Mouse (Mus musculus) kidney, embryonic 14.5 days (tissue): ENCODE measurements around the gene Smarca2. TPM values are rescaled to one million over a fixed set of nuclear protein-coding genes. Genes with fewer than 3 reads are reported as not detected.
"Not testable (repeated sequence)": the region's sequence is repeated elsewhere in the genome, so short reads cannot be mapped to it uniquely, and the experiment has no call there.

Source experiments
- ATAC-seq: fragments of 200-750 bp; cut with Nextera tagmentation; 2 replicates; pipeline ENCODE4 v1.8.0; 2017; ENCODE audit warnings: moderate number of reproducible peaks, mild to moderate bottlenecking, moderate TSS enrichment, moderate library complexity; ENCODE audit not compliant: low FRiP score, low TSS enrichment
- H3K27ac ChIP-seq: fragments of 300-500 bp; sonication (generic); 2 replicates; pipeline ENCODE4 v1.5.1; 2014; ENCODE audit warnings: low read depth, mild to moderate bottlenecking, low read length, moderate library complexity, mixed read lengths
- H3K27me3 ChIP-seq: fragments of 300-500 bp; sonication (generic); 2 replicates; pipeline ENCODE4 v1.6.1; 2014; ENCODE audit warnings: mild to moderate bottlenecking, low read length; ENCODE audit not compliant: control insufficient read depth, insufficient read depth
- H3K36me3 ChIP-seq: fragments of 300-500 bp; sonication (generic); 2 replicates; pipeline ENCODE4 v1.6.1; 2014; ENCODE audit warnings: low read length, mixed read lengths; ENCODE audit not compliant: control insufficient read depth, insufficient read depth
- H3K4me1 ChIP-seq: fragments of 300-500 bp; sonication (generic); 2 replicates; pipeline ENCODE4 v1.6.1; 2014; ENCODE audit warnings: low read length, mixed read lengths; ENCODE audit not compliant: control insufficient read depth, insufficient read depth
- H3K4me2 ChIP-seq: fragments of 300-500 bp; sonication (generic); replicated peaks from 2 replicates; pipeline ENCODE4 v1.6.1; 2014; ENCODE audit warnings: low read depth, mild to moderate bottlenecking, low read length
- H3K4me3 ChIP-seq: fragments of 300-500 bp; sonication (generic); 2 replicates; pipeline ENCODE4 v1.5.1; 2014; ENCODE audit warnings: mild to moderate bottlenecking, low read length
- H3K9ac ChIP-seq: fragments of 300-500 bp; sonication (generic); 2 replicates; pipeline ENCODE4 v1.6.1; 2014; ENCODE audit warnings: low read depth, mild to moderate bottlenecking, low read length, moderate library complexity
- H3K9me3 ChIP-seq: fragments of 300-500 bp; sonication (generic); 2 replicates; pipeline ENCODE4 v1.6.1; 2016; ENCODE audit warnings: low read length; ENCODE audit not compliant: control insufficient read depth
- WGBS: fragments of 180-500 bp; shearing (Covaris S2); extraction: QIAGEN DNeasy Blood & Tissue Kit; methylation state at CpG from one replicate; pipeline ENCODE4 v1.1.7; 2014; 5-methylcytosine and 5-hydroxymethylcytosine counted together
- polyA plus RNA-seq: library from polyadenylated mRNA; unstranded; fragments of >200 nt; fragmentation: Nextera tagmentation; extraction: Ambion mirVana; gene quantifications from 2 replicates; pipeline ENCODE4 v1.2.1, GENCODE M21; 2014

Gene Smarca2
- polyA plus RNA-seq, 1 experiment from 2014 or later = 46.9 TPM

DNA sequence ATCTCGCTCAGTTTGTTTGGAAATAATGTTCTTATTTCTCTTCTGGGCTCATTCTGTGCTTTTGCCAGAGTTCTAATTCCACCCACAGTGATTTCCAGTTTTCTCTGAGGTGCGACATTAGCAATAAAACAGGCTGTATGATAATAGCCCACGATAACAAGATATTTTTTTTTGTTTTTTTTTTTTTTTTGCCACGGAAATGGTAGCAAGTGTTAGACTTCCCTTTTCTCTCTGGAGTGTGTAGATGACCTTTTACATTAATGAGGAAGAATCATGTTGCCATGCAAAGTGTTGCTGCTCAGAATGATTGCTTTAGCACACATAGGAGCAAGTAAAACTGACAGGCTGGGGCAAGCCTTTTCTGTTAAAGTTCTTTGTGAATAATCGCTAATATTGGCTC is 61.5 kb downstream of the Smarca2 start:
- Histone ChIP-seq H3K9ac (no peak overlapping the region), H3K27me3 (no peaks in the 10 kb centered on the region), H3K4me2 (no peak overlapping the region), H3K36me3 (no peaks in the 10 kb centered on the region), H3K4me3 (no peak overlapping the region), H3K9me3 (no peaks in the 10 kb centered on the region), H3K4me1 (no peaks in the 10 kb centered on the region), H3K27ac (no peak overlapping the region)
- WGBS = 82% methylated on average over 5 of the region's 5 CpGs
- no peak for ATAC-seq

DNA sequence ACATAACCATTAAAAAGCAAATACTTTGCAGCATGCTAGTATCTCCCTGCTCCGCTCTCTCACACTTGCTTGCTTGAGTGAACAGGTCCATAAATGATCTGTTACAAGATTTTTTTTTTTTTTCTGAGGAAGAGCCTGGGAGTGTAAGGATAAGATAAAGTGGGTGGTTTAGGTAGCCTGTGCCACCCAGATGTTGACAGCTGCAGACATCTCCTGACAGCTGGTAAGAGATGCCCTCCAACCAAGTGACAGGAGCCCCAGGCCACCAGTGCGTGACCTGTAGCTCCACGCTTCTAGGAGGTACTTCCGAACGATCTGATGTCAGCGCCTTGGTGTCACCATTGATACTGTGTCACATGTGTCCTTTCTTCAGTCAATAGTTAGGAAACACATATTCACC is 65.2 kb downstream of the Smarca2 start:
- Histone ChIP-seq H3K36me3 (no peaks in the 10 kb centered on the region), H3K4me2 (no peak overlapping the region)

GRCm38 (mm10) chr19:26671413-26671812 is 66.6 kb downstream of the Smarca2 start:
- not testable (repeated sequence) for H3K4me1 ChIP-seq, H3K9ac ChIP-seq, H3K36me3 ChIP-seq, H3K27ac ChIP-seq, ATAC-seq, H3K9me3 ChIP-seq, H3K4me3 ChIP-seq, H3K4me2 ChIP-seq, H3K27me3 ChIP-seq

More for the DNA sequence above, 65.2 kb downstream of the Smarca2 start:
- Histone ChIP-seq H3K4me1 (no peaks in the 10 kb centered on the region), H3K27ac (no peak overlapping the region), H3K27me3 (no peaks in the 10 kb centered on the region), H3K4me3 (no peak overlapping the region), H3K9ac (no peak overlapping the region), H3K9me3 (no peaks in the 10 kb centered on the region)
- no peak for ATAC-seq
- 90% methylated on average over 6 of the region's 6 CpGs for WGBS

DNA sequence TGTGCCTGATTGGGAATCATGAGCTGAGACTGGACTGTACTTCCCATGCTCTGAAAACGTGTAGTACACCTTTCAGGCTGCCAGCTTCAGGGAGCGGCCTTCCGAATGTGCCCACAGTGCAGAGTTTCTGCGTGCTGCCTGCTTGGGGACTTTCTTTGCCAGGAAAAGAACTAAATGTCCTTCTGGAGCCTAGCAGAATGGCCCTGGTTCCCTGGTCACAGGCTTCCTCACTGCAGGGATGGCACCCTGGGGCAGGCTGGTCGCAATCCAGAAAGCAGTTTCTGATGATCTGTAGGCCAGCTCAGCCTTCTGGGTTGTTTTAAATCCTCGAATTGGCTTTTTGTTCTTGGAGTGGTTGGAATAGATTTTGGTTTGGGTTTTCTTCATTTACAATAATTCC is 71.1 kb downstream of the Smarca2 start:
- H3K36me3 ChIP-seq = no peaks in the 10 kb centered on the region
- WGBS = 59% methylated on average over 6 of the region's 6 CpGs

DNA sequence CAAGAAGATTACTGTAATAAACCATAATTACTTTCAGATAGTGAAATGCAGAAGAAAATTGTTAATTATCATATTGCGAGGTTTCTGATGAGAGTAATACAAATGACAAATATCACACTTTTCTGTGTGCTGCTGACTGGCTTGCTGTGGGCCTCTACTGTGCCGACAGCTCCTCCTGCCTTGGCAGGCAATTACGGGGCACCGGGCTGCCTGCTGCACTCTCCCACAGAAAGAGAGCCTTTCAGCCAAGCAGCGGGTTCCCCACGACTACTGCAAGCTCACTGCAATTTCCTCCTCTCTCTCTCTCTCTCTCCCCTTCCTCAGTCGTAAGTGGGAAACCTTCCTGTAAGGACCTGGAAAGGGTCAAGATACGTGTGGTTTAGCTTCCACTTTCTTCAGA is 73.7 kb downstream of the Smarca2 start:
- no peaks in the 10 kb centered on the region for H3K4me1 ChIP-seq
- H3K36me3 ChIP-seq = no peaks in the 10 kb centered on the region; the same call in 1 of the 2 replicates
- ATAC-seq = no peak
- H3K27me3 ChIP-seq = no peaks in the 10 kb centered on the region
- WGBS = 25% methylated on average over 8 of the region's 8 CpGs
- no peaks in the 10 kb centered on the region for H3K9me3 ChIP-seq
- H3K4me2 ChIP-seq = no peak overlapping the region
- H3K4me3 ChIP-seq = no peak overlapping the region
- H3K9ac ChIP-seq = no peak overlapping the region
- H3K27ac ChIP-seq = no peak overlapping the region

More for the DNA sequence above, 71.1 kb downstream of the Smarca2 start:
- no peak overlapping the region for H3K4me2 ChIP-seq
- no peak for ATAC-seq
- no peaks in the 10 kb centered on the region for H3K27me3 ChIP-seq
- H3K4me3 ChIP-seq = no peak overlapping the region
- H3K9me3 ChIP-seq = no peaks in the 10 kb centered on the region
- no peak overlapping the region for H3K9ac ChIP-seq
- no peak overlapping the region for H3K27ac ChIP-seq
- H3K4me1 ChIP-seq = no peaks in the 10 kb centered on the region

DNA sequence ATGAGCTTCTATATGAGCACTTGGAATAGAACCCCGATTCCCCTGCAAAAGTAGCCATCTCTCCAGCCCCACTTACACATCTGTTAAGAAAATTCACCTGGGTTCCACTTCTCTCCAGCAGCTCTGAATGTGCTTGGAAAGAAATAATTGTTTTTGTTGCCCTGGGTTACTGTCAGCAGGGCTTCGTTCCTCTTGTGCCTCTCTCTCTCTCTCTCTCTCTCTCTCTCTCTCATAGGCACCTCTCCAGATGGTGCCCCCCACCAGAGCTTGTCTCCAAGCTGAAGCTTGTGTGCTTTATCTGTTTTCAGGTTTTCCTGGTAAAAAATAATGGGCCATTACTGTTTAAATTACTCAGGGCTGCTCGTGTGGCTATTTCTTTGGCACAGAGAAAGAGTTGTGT is 74.8 kb downstream of the Smarca2 start:
- H3K36me3 ChIP-seq = no peaks in the 10 kb centered on the region; the same call in 1 of the 2 replicates
- H3K9ac ChIP-seq = no peak overlapping the region
- H3K4me1 ChIP-seq = no peaks in the 10 kb centered on the region
- H3K4me2 ChIP-seq = no peak overlapping the region
- no peak overlapping the region for H3K4me3 ChIP-seq
- H3K27ac ChIP-seq = no peak overlapping the region
- no peaks in the 10 kb centered on the region for H3K9me3 ChIP-seq
- H3K27me3 ChIP-seq = no peaks in the 10 kb centered on the region
- WGBS = 61% methylated on average over 3 of the region's 3 CpGs
- no peak for ATAC-seq

GRCm38 (mm10) chr19:26681549-26681948 is 76.7 kb downstream of the Smarca2 start:
- no peaks in the 10 kb centered on the region for H3K4me1 ChIP-seq

DNA sequence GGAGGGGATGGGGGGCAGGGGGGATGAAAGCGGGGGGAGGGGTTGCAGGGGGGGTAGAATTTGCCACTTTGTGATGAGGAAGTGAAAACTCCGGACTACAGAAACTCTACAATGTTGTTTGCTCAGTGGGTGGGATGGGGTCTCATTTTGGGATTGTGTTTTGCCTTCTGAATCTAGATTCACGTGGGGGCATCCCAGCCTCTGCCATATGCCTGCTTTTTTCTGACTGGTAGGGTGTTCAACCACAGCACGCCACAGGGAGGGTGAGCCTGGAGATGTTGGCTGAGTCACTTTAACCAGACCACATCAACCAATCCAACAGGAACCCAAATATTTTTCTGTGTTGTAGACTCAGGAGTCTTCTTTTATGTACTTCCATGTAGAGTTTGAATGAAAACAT is 77.3 kb downstream of the Smarca2 start:
- H3K4me3 ChIP-seq = no peak overlapping the region
- no peak overlapping the region for H3K4me2 ChIP-seq
- no peak for ATAC-seq
- whole genome bisulfite sequencing = 85% methylated on average over 4 of the region's 4 CpGs
- no peaks in the 10 kb centered on the region for H3K27me3 ChIP-seq
- H3K4me1 ChIP-seq = no peaks in the 10 kb centered on the region
- no peak overlapping the region for H3K9ac ChIP-seq
- H3K27ac ChIP-seq = no peak overlapping the region
- no peaks in the 10 kb centered on the region; the same call in 1 of the 2 replicates for H3K36me3 ChIP-seq
- H3K9me3 ChIP-seq = no peaks in the 10 kb centered on the region

More at GRCm38 (mm10) chr19:26681549-26681948, 76.7 kb downstream of the Smarca2 start:
- Histone ChIP-seq H3K36me3 (no peaks in the 10 kb centered on the region; the same call in 1 of the 2 replicates), H3K27ac (no peak overlapping the region), H3K27me3 (no peaks in the 10 kb centered on the region), H3K9me3 (no peaks in the 10 kb centered on the region), H3K9ac (no peak overlapping the region), H3K4me3 (no peak overlapping the region), H3K4me2 (no peak overlapping the region)
- no peak for ATAC-seq
- 92% methylated on average over 8 of the region's 8 CpGs for WGBS

- Histone ChIP-seq H3K4me1 (no peaks in the 10 kb centered on the region), H3K9me3 (no peaks in the 10 kb centered on the region), H3K27ac (no peak overlapping the region), H3K4me3 (no peak overlapping the region), H3K27me3 (no peaks in the 10 kb centered on the region), H3K4me2 (no peak overlapping the region), H3K9ac (no peak overlapping the region), H3K36me3 (no peaks in the 10 kb centered on the region; the same call in 1 of the 2 replicates)
- no peak for ATAC-seq
- WGBS = 90% methylated on average over 2 of the region's 2 CpGs
Observed at GRCm38 (mm10) chr19:26682731-26683130, 77.9 kb downstream of the Smarca2 start.
